In the genomic region with DNA sequence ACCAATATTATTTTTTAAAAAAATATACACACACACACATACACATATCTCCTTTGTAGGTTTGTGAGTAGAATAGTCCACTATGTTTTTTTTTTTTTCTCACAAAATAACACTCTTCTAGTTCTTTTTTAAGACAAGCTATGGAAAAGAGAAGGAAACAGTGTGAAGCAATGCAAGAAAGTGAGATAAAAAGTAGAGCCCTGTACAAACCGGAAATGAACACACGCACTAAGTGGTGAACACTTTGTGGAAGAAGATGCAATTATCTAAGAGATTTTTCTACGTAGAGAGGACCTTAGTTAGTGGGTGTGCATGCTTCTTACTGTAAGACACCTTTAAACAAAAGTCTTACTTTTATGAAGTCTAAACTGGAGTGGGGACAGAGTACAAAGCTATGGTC, we compare ENCODE assay signal across 26 mouse cellular contexts. TPM values are rescaled to one million over a fixed set of nuclear protein-coding genes. Genes with fewer than 3 reads are reported as not detected.
DNase-seq lines count a peak whose midpoint lies in the region; ATAC-seq and TF ChIP-seq lines count a peak whose summit lies in the region.
"Had no signal": no experiment of that assay in that cellular context is flagged by ENCODE, and none has a peak within 500 bp of the region (broad histone marks: within the 10 kb centered on the region; RNA-seq: fewer than 3 reads in every experiment).

No protein-coding gene starts in this region.

- H3K27me3 ChIP-seq in forebrain, embryonic 13.5 days: no peaks in the 10 kb centered on the region
- no peaks in the 10 kb centered on the region for H3K27me3 ChIP-seq in forebrain, embryonic 11.5 days (ENCODE audit: control insufficient read depth, insufficient read depth, low read length)
- H3K27me3 ChIP-seq in myocyte (ENCODE audit: control insufficient read depth, insufficient read depth, insufficient read length): no peaks in the 10 kb centered on the region
- H3K27me3 ChIP-seq: embryonic facial prominence, embryonic 12.5 days; embryonic facial prominence, embryonic 15.5 days; heart, embryonic 13.5 days; Patski had no signal

- no peak overlapping the region for H3K27ac ChIP-seq in forebrain, embryonic 13.5 days
- no peak overlapping the region for H3K27ac ChIP-seq in forebrain, embryonic 11.5 days (ENCODE audit: low read depth, low read length)
- H3K27ac ChIP-seq: embryonic facial prominence, embryonic 12.5 days; embryonic facial prominence, embryonic 15.5 days; heart, adult 2 months; heart, embryonic 10.5 days; heart, embryonic 13.5 days; hindbrain, embryonic 14.5 days; hindbrain, postnatal 0 days had no signal

- H3K4me3 ChIP-seq in forebrain, embryonic 13.5 days: no peak overlapping the region
- H3K4me3 ChIP-seq in forebrain, embryonic 11.5 days (ENCODE audit: low read depth, low read length): no peak overlapping the region
- H3K4me3 ChIP-seq in myocyte: no peak overlapping the region
- H3K4me3 ChIP-seq: embryonic facial prominence, embryonic 12.5 days; embryonic facial prominence, embryonic 15.5 days; erythroblast, embryonic 14.5 days; heart, adult 2 months; heart, embryonic 10.5 days; heart, embryonic 13.5 days had no signal

- no peaks in the 10 kb centered on the region for H3K9me3 ChIP-seq in forebrain, embryonic 13.5 days (replicated peaks)
- H3K9me3 ChIP-seq in forebrain, embryonic 11.5 days (ENCODE audit: control insufficient read depth, low read length): no peaks in the 10 kb centered on the region
- H3K9me3 ChIP-seq: embryonic facial prominence, embryonic 12.5 days; embryonic facial prominence, embryonic 15.5 days; heart, embryonic 10.5 days; heart, embryonic 13.5 days had no signal

- H3K4me1 ChIP-seq in forebrain, embryonic 13.5 days: peaks cover 13% of the 10 kb centered on the region
- H3K4me1 ChIP-seq in forebrain, embryonic 11.5 days (replicated peaks; ENCODE audit: control insufficient read depth, insufficient read depth, low read length): no peaks in the 10 kb centered on the region
- H3K4me1 ChIP-seq: embryonic facial prominence, embryonic 12.5 days; embryonic facial prominence, embryonic 15.5 days; heart, embryonic 10.5 days; heart, embryonic 13.5 days had no signal

- no peak overlapping the region for H3ac ChIP-seq in myocyte (ENCODE audit: control insufficient read depth, insufficient read length)

- no peak for TF ChIP-seq POLR2A in myocyte (IDR thresholded peaks at IDR 0.05; ENCODE audit: insufficient read length, low read depth)

- WGBS in forebrain, embryonic 13.5 days: 73% methylated on average over 3 of the region's 3 CpGs
- 86% methylated on average over 3 of the region's 3 CpGs for WGBS in forebrain, embryonic 11.5 days

- peak; percentile 48; the same call in 1 of the 2 replicates for ATAC-seq in forebrain, embryonic 13.5 days
- no peak for ATAC-seq in forebrain, embryonic 11.5 days (replicated peaks; ENCODE audit: low FRiP score)
- peak; percentile 84 for ATAC-seq in granulocyte monocyte progenitor cell, adult 5-6 weeks (replicated peaks; ENCODE audit: poor library complexity, severe bottlenecking)
- ATAC-seq: hindbrain, postnatal 0 days; inflammation-experienced regulatory T-cells, adult 6 months; intestine, embryonic 16.5 days; Patski had no signal

- H3K36me3 ChIP-seq in forebrain, embryonic 13.5 days (ENCODE audit: poor library complexity, severe bottlenecking): no peaks in the 10 kb centered on the region
- H3K36me3 ChIP-seq in forebrain, embryonic 11.5 days (ENCODE audit: control insufficient read depth, insufficient read depth, low read length): no peaks in the 10 kb centered on the region
- H3K36me3 ChIP-seq in myocyte (ENCODE audit: control insufficient read depth, insufficient read depth): no peaks in the 10 kb centered on the region
- H3K36me3 ChIP-seq: embryonic facial prominence, embryonic 12.5 days; embryonic facial prominence, embryonic 15.5 days; heart, embryonic 10.5 days; heart, embryonic 13.5 days had no signal

- H3K79me2 ChIP-seq in myocyte (ENCODE audit: control insufficient read depth, insufficient read depth): no peaks in the 10 kb centered on the region

- no peak overlapping the region for H3K4me2 ChIP-seq in forebrain, embryonic 13.5 days
- H3K4me2 ChIP-seq in forebrain, embryonic 11.5 days (ENCODE audit: low read depth, low read length, severe bottlenecking): no peak overlapping the region
- peak overlapping the region; percentile 55 for H3K4me2 ChIP-seq in myocyte (ENCODE audit: low read depth)
- H3K4me2 ChIP-seq: embryonic facial prominence, embryonic 12.5 days; embryonic facial prominence, embryonic 15.5 days; heart, embryonic 13.5 days; hindbrain, embryonic 14.5 days had no signal

- DNase-seq in forebrain, embryonic 11.5 days (ENCODE audit: low spot score): no peak
- DNase-seq in thymus, postnatal 0 days (ENCODE audit: low spot score): no peak
- DNase-seq in adrenal gland, postnatal 10 days: no peak
- DNase-seq: adrenal gland, postnatal 14 days; cerebellum, adult 11-12 months; cerebellum, adult 8-10 months; cerebellum, postnatal 10 days; cerebellum, postnatal 36 days; gastrocnemius, postnatal 25 days; heart, adult 2 months; heart, postnatal 14 days; heart, postnatal 4 days had no signal

- no peak overlapping the region for H3K9ac ChIP-seq in forebrain, embryonic 13.5 days
- H3K9ac ChIP-seq in forebrain, embryonic 11.5 days (ENCODE audit: low read length): no peak overlapping the region
- H3K9ac ChIP-seq: embryonic facial prominence, embryonic 12.5 days; embryonic facial prominence, embryonic 15.5 days; forebrain, postnatal 0 days; heart, embryonic 13.5 days; hindbrain, embryonic 14.5 days had no signal

TF ChIP-seq in myocyte, 11 proteins besides CTCF, POLR2A, EP300 and RAD21:
- TF ChIP-seq MYOD1 (IDR thresholded peaks at IDR 0.05; ENCODE audit: control insufficient read depth in 1 of 3, insufficient read length in 2 of 3, low read depth in 2 of 3) (no peak), USF1 (IDR thresholded peaks at IDR 0.05; ENCODE audit: low read depth) (no peak), MYOG (IDR thresholded peaks at IDR 0.05; ENCODE audit: control insufficient read depth in 1 of 3, insufficient read depth in 1 of 3, insufficient read length in 2 of 3, low read depth in 2 of 3) (no peak), MAX (IDR thresholded peaks at IDR 0.05; ENCODE audit: low read depth) (no peak), REST (IDR thresholded peaks at IDR 0.05; ENCODE audit: insufficient read depth, insufficient read length) (no peak), E2F4 (IDR thresholded peaks at IDR 0.05; ENCODE audit: insufficient read depth) (no peak), CEBPB (IDR thresholded peaks at IDR 0.05; ENCODE audit: insufficient read depth, poor library complexity, severe bottlenecking) (no peak), SRF (IDR thresholded peaks at IDR 0.05; ENCODE audit: control insufficient read depth, insufficient read length, low read depth) (no peak), POLR2AphosphoS2 (IDR thresholded peaks at IDR 0.05; ENCODE audit: insufficient read length, low read depth) (no peak), TCF3 (IDR thresholded peaks at IDR 0.05; ENCODE audit: insufficient read length, low read depth) (no peak), TCF12 (IDR thresholded peaks at IDR 0.05; ENCODE audit: insufficient read depth, poor library complexity, severe bottlenecking) (no peak)

RNA-seq across cellular contexts. Expression of gene Cav2, which starts 33.3 kb away (rescaled TPM):
- polyA plus RNA-seq in forebrain, embryonic 13.5 days (2015; fragmentation: Nextera tagmentation; extraction: Ambion mirVana): 7.8 and 8.1 TPM in 2 replicates
- 5.4 and 7.3 TPM in 2 replicates for polyA plus RNA-seq in forebrain, embryonic 11.5 days (2014; fragmentation: Nextera tagmentation; extraction: Ambion mirVana)
- total RNA-seq in granulocyte monocyte progenitor cell, adult 5-6 weeks (2014; fragmentation: Nextera tagmentation): 1.1 and 1.5 TPM in 2 replicates
- 0.57 and 0.82 TPM in 2 replicates for total RNA-seq in granulocyte monocyte progenitor cell, adult 5-6 weeks (2017)
- polyA plus RNA-seq in myocyte (2012; fragmentation: generic; extraction: Trizol): 2.9 TPM
- 10.4 and 11.1 TPM in 2 replicates for polyA plus RNA-seq in thymus, postnatal 0 days (2015; fragmentation: Nextera tagmentation; extraction: Ambion mirVana)
- 10 to 100 TPM; 53.3 to 63.3 TPM for total RNA-seq in adrenal gland, postnatal 10 days (2021)
- polyA plus RNA-seq: erythroblast, embryonic 14.5 days had no signal

RNA-seq across cellular contexts. Expression of gene Cav1, which starts 58.5 kb away (rescaled TPM):
- polyA plus RNA-seq in forebrain, embryonic 13.5 days (2015; fragmentation: Nextera tagmentation; extraction: Ambion mirVana): 21.6 and 23.7 TPM in 2 replicates
- polyA plus RNA-seq in forebrain, embryonic 11.5 days (2014; fragmentation: Nextera tagmentation; extraction: Ambion mirVana): 6.7 and 8.2 TPM in 2 replicates
- total RNA-seq in granulocyte monocyte progenitor cell, adult 5-6 weeks (2014; fragmentation: Nextera tagmentation): not detected in 2 replicates
- total RNA-seq in granulocyte monocyte progenitor cell, adult 5-6 weeks (2017): not detected in 2 replicates
- 64.7 TPM for polyA plus RNA-seq in myocyte (2012; fragmentation: generic; extraction: Trizol)
- polyA plus RNA-seq in thymus, postnatal 0 days (2015; fragmentation: Nextera tagmentation; extraction: Ambion mirVana): 42.1 and 46.4 TPM in 2 replicates
- total RNA-seq in adrenal gland, postnatal 10 days (2021): 100 to 1,000 TPM; 503 to 507 TPM
- polyA plus RNA-seq: erythroblast, embryonic 14.5 days; inflammation-experienced regulatory T-cells, adult 6 months had no signal
